Mouse (Mus musculus) brain, embryonic 18.5 days (tissue): ENCODE results near the gene Gpr62.

Source experiments
- DNase-seq: peaks from one replicate; pipeline ENCODE4 v3.0.0-alpha.2; 2012; ENCODE audit warnings: low read depth, low spot score

The Gpr62 gene

DNA sequence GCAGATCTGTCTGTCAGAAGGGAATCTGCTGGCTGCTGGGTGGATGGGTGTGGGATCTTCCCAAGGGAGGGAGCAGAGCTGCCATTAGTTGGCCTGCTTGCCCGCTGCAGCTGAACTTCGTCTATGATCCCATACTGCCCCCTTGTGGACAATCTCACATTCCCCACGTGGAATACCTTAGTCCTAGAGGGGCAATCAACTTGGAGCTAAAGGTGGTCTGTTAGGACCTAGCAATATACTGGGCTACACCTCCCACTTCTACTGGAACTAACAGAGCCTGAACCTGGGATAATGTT lies 43.9 kb downstream of the Gpr62 start:
- DNase-seq = peak; percentile 74

DNA sequence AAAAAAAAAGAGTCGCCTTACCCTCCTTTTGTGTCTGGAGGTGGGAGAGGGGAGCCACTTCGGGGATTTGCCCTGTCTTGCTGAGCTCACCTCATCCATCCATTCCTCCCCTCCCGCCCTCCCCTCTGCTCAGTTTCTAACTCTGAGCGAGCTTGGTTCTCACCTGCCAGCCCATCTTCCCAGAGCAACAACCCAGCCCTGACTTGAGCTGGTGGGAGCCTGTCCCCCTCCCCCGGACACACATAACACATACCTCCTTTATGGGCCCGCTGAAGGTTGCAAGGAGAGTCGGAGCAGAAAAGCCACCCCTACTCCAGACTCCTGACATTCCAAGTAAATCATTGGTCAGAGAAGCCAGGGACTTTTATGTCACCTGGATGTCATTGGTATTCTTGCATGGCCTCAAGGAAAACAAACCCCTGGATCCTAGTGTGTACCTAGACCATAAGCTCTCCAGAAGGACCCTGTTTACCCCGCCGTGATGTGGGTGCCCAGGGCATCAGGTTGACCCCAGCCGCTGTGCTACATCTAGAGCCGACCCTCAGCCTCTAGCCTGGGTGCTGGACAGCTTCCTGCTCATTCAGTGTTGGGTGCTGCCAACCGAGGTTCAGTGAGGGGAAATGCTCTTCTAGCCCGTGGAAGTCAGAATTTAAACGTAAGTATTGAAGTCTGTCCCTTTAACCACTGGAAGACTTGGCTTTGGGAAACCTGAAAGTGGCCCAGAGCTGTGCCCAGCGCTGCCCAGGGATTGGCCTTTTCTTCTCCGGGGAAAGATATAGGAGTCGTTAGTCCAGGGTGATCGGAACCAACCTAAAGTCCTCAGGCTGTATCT lies 44.5 kb downstream of the Gpr62 start:
- DNase-seq = no peak

DNA sequence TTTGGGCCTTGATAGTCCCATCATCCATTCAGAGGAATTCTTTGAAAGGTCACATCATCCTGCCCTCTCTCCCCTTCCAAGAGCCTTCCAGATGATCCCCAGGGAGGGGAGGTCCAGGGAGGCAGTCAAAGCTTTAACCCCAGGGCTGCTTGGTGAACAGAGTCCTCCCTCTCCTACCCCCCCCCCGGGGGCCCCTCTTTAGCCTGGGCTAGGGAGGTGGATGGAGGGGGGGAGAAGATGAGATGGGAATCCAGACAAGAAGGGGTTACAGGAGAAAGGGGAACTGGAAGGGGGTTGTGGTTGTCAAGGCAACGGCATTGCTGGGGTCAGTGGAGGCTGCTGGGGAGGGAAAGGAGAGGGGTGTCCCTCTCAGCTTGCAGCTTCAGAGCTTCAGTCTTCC lies 45.1 kb downstream of the Gpr62 start:
- DNase-seq = no peak

DNA sequence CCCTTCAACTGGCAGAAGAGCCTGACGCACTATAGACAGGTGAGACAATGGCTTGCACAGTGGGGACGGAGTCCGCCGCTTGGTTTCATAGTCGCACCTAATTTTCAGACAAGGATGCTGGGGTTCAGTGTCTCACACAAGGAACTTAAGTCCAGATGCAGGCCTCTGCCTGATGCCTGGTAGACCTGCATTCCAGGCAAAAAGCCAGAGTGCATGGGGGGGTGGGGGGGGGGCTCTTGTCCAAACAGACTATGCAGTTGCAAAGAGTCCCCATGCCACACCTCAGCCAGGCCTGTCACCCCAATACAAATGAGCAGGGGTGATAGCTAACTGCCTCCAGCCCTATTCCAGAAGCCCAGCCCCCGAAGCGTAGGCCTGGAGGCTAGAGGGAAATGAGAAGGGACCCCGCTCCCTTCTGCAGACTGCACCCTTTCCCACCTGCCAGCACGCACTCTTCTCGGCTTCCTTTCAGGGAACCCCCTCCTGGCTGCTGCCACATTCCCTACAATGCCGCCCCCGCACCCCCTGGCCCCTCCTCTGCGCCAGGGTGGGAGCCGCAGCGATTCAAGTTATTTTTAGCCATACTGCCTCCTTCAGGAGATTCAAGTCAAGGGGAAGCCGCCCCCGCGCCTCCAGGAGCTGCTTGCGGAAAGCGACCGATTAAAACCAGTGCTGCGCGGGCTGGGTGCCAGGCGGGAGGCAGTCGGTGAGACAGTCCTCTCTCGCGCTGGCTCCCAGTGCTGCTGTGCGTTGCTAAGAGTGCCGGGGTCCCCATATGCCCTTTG lies 47.7 kb downstream of the Gpr62 start:
- DNase-seq = peak; percentile 76

DNA sequence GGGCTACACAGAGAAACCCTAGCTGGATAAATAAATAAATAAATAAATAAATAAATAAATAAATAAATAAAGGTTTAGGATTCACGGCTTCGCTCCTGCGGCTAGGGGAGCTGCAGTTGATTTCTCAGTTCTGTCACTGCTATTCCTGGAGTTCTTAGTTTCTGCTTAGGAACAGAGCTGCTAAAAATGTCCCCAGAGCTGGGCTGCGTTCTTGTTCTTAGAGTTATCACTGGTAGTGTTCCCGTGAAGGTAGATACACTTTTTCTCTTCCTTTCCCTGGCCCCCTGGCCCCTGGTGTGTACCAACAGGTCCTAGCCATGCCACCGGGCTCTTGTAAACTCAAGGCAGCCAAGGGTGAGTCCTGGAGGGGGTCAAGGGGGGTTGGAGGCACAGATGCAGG lies 48.9 kb downstream of the Gpr62 start:
- DNase-seq = no peak
